Comparison of ENCODE assay signal across 19 mouse cellular contexts in the genomic region with DNA sequence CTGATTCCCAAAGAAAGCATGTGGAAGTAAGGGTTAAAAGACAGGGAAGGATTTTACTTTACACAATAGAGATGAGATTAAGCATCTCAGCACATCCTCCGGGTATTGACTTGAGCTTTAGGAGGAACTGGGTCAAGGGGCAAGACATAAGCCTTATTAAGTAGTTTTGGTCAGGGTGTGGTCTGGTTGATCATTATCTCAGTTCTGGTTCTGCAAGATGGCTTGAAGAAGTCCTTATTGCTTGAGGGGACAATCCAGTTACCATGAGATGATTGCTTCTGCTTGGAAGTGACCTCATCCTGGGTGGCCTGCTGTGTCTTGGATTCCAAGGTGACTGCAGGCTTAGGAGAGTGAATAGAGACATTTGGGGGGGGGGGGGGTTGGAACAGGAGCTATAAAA. TPM values are rescaled to one million over a fixed set of nuclear protein-coding genes. Genes with fewer than 3 reads are reported as not detected.
A peak's percentile ranks its signal among the peaks of the same experiment; 100 is the strongest.
DNase-seq lines count a peak whose midpoint lies in the region; TF ChIP-seq lines count a peak whose summit lies in the region.
"Had no signal": no experiment of that assay in that cellular context is flagged by ENCODE, and none has a peak within 500 bp of the region (broad histone marks: within the 10 kb centered on the region; RNA-seq: fewer than 3 reads in every experiment).

No protein-coding gene starts in this region.

- H3K36me3 ChIP-seq in midbrain, embryonic 10.5 days: no peaks in the 10 kb centered on the region
- H3K36me3 ChIP-seq: hindbrain, embryonic 12.5 days had no signal

- H3K4me1 ChIP-seq in midbrain, embryonic 10.5 days: peaks cover 10% of the 10 kb centered on the region; the same call in 1 of the 2 replicates

- no peaks in the 10 kb centered on the region for H3K9me3 ChIP-seq in midbrain, embryonic 10.5 days (replicated peaks)
- H3K9me3 ChIP-seq: hindbrain, embryonic 12.5 days had no signal

- peak overlapping the region; percentile 66; the same call in 1 of the 2 replicates for H3K27ac ChIP-seq in gastrocnemius, adult 2 months
- no peak overlapping the region for H3K27ac ChIP-seq in midbrain, embryonic 10.5 days (replicated peaks)
- H3K27ac ChIP-seq: hindbrain, embryonic 12.5 days; layer of hippocampus, adult 2 months had no signal

- intact Hi-C loops in gastrocnemius, adult 2 months (cut with DNase I): no loop called here

- H3K27me3 ChIP-seq in midbrain, embryonic 10.5 days (ENCODE audit: low read depth, poor library complexity, severe bottlenecking): no peaks in the 10 kb centered on the region
- H3K27me3 ChIP-seq: CH12.LX; hindbrain, embryonic 12.5 days had no signal

- no peak for DNase-seq in gastrocnemius, adult 2 months
- no peak for DNase-seq in gastrocnemius, postnatal 25 days
- peak; percentile 51 for DNase-seq in lung, postnatal 36 days
- DNase-seq in lung, postnatal 14 days: no peak
- DNase-seq in gonadal fat pad, adult 2 months (ENCODE audit: low read depth): peak; percentile 84
- no peak for DNase-seq in midbrain, embryonic 10.5 days (ENCODE audit: low spot score)
- no peak for DNase-seq in adipocyte (ENCODE audit: low spot score)
- DNase-seq: adrenal gland, adult 2 months; cerebellum, postnatal 25 days; kidney, adult 18-20 months; kidney, postnatal 14 days; lung, adult 2 months; lung, postnatal 4 days; retina, postnatal 1 day had no signal

- no peak for TF ChIP-seq CTCF in gastrocnemius, adult 2 months (IDR thresholded peaks at IDR 0.05)

- no peak overlapping the region for H3K4me3 ChIP-seq in gastrocnemius, adult 2 months
- no peak overlapping the region for H3K4me3 ChIP-seq in midbrain, embryonic 10.5 days
- H3K4me3 ChIP-seq: erythroblast, embryonic 14.5 days; hindbrain, embryonic 12.5 days; layer of hippocampus, adult 2 months had no signal

- 14% methylated on average over 1 of the region's 1 CpGs for WGBS in midbrain, embryonic 10.5 days

RNA-seq across cellular contexts. Expression of a gene that starts 21.9 kb away (rescaled TPM):
- total RNA-seq in gastrocnemius, adult 2 months (2021): 10 to 100 TPM; 23.9 to 39.9 TPM
- total RNA-seq in gastrocnemius, postnatal 25 days (2021): 10 to 100 TPM; 33.2 to 40.8 TPM
- 38.2 and 39.6 TPM in 2 replicates for polyA plus RNA-seq in gonadal fat pad, adult 2 months (2012; rRNA removed)
- polyA plus RNA-seq in midbrain, embryonic 10.5 days (2016; fragmentation: Nextera tagmentation; extraction: Ambion mirVana): 143 and 152 TPM in 2 replicates
- total RNA-seq: MEL had no signal

Comparison
In these comparisons a context has a peak if more than half of its experiments do, and no peak if none do; other contexts are left out.
1. DNase-seq: peak in lung, postnatal 36 days (single experiment) and gonadal fat pad, adult 2 months (single experiment); none in gastrocnemius, adult 2 months (single experiment), gastrocnemius, postnatal 25 days (single experiment), lung, postnatal 14 days (single experiment), midbrain, embryonic 10.5 days (single experiment) and adipocyte (single experiment).